Mouse (Mus musculus) neural tube, embryonic 10.5 days (tissue): ENCODE data around the gene Ppp2r3a.
A peak's percentile ranks its signal among the peaks of the same experiment; 100 is the strongest.

Source experiments
- DNase-seq: peaks from one replicate; pipeline ENCODE4 v3.0.0-alpha.2; 2017; ENCODE audit warnings: low spot score; ENCODE audit errors: extremely low spot score

Ppp2r3a gene

GRCm38 (mm10) chr9:101252541-101252940 is 946 bp upstream of the Ppp2r3a start:
- no peak for DNase-seq

GRCm38 (mm10) chr9:101250981-101251643 is 483 bp downstream of the Ppp2r3a start:
- DNase-seq = peak; percentile 90

GRCm38 (mm10) chr9:101250486-101250885 is 1.1 kb downstream of the Ppp2r3a start:
- no peak for DNase-seq

GRCm38 (mm10) chr9:101249626-101250025 is 2.0 kb downstream of the Ppp2r3a start:
- DNase-seq = no peak

- DNase-seq = no peak
These were observed 4.1 kb downstream of the Ppp2r3a start for GRCm38 (mm10) chr9:101247541-101247940.

GRCm38 (mm10) chr9:101245493-101245892 is 6.1 kb downstream of the Ppp2r3a start:
- no peak for DNase-seq

- no peak for DNase-seq
These were observed 7.9 kb downstream of the Ppp2r3a start for GRCm38 (mm10) chr9:101243711-101244110.

- no peak for DNase-seq
These were observed 11.4 kb downstream of the Ppp2r3a start for GRCm38 (mm10) chr9:101240161-101240560.

GRCm38 (mm10) chr9:101235786-101236185 is 15.8 kb downstream of the Ppp2r3a start:
- DNase-seq = no peak

GRCm38 (mm10) chr9:101232034-101232433 is 19.6 kb downstream of the Ppp2r3a start:
- DNase-seq = no peak

- DNase-seq = no peak
These were observed 21.6 kb downstream of the Ppp2r3a start for GRCm38 (mm10) chr9:101230028-101230427.

GRCm38 (mm10) chr9:101228892-101229291 is 22.7 kb downstream of the Ppp2r3a start:
- no peak for DNase-seq

GRCm38 (mm10) chr9:101207984-101208383 is 43.6 kb downstream of the Ppp2r3a start:
- no peak for DNase-seq

GRCm38 (mm10) chr9:101206516-101206915 is 45.1 kb downstream of the Ppp2r3a start:
- DNase-seq = no peak

GRCm38 (mm10) chr9:101205216-101205615 is 46.4 kb downstream of the Ppp2r3a start:
- DNase-seq = no peak

GRCm38 (mm10) chr9:101204059-101204458 is 47.5 kb downstream of the Ppp2r3a start:
- DNase-seq = no peak

GRCm38 (mm10) chr9:101200627-101201026 is 51.0 kb downstream of the Ppp2r3a start:
- DNase-seq = no peak

- DNase-seq = no peak
These were observed 52.8 kb downstream of the Ppp2r3a start for GRCm38 (mm10) chr9:101198804-101199203.

- DNase-seq = no peak
These were observed 53.3 kb downstream of the Ppp2r3a start for GRCm38 (mm10) chr9:101198261-101198660.

GRCm38 (mm10) chr9:101181962-101182701 is 69.5 kb downstream of the Ppp2r3a start:
- DNase-seq = peak; percentile 76

- no peak for DNase-seq
These were observed 70.3 kb downstream of the Ppp2r3a start for GRCm38 (mm10) chr9:101181291-101181690.

GRCm38 (mm10) chr9:101180234-101180633 is 71.4 kb downstream of the Ppp2r3a start:
- DNase-seq = no peak

- no peak for DNase-seq
These were observed 91.0 kb downstream of the Ppp2r3a start for GRCm38 (mm10) chr9:101160627-101161026.
